Mouse (Mus musculus) embryonic facial prominence, embryonic 14.5 days (tissue): ENCODE results near the gene Lmtk2. TPM values are rescaled to one million over a fixed set of nuclear protein-coding genes. Genes with fewer than 3 reads are reported as not detected.

Experiments
- ATAC-seq: fragments of 200-750 bp; cut with Nextera tagmentation; 2 replicates; pipeline ENCODE4 v1.8.0; 2017; ENCODE audit warnings: low read depth, moderate number of reproducible peaks, moderate TSS enrichment
- DNase-seq: peaks from one replicate; pipeline ENCODE4 v3.0.0-alpha.2; 2015; ENCODE audit warnings: low spot score
- H3K27ac ChIP-seq: fragments of 300-500 bp; sonication (generic); replicated peaks from 2 replicates; pipeline ENCODE4 v1.5.1; 2014; ENCODE audit warnings: low read depth, mild to moderate bottlenecking, low read length, moderate library complexity
- H3K27me3 ChIP-seq: fragments of 300-500 bp; sonication (generic); replicated peaks from 2 replicates; pipeline ENCODE4 v1.6.1; 2014; ENCODE audit warnings: low read length; ENCODE audit not compliant: control insufficient read depth, insufficient read depth
- H3K36me3 ChIP-seq: fragments of 300-500 bp; sonication (generic); 2 replicates; pipeline ENCODE4 v1.6.1; 2014; ENCODE audit warnings: low read length, mixed read lengths; ENCODE audit not compliant: control insufficient read depth, insufficient read depth
- H3K4me1 ChIP-seq: fragments of 300-500 bp; sonication (generic); 2 replicates; pipeline ENCODE4 v1.6.1; 2014; ENCODE audit warnings: antibody characterized with exemption, low read length; ENCODE audit not compliant: control insufficient read depth, insufficient read depth
- H3K4me2 ChIP-seq: fragments of 300-500 bp; sonication (generic); 2 replicates; pipeline ENCODE4 v1.6.1; 2014; ENCODE audit warnings: low read depth, mild to moderate bottlenecking, low read length, moderate library complexity, mixed read lengths
- H3K4me3 ChIP-seq: fragments of 300-500 bp; sonication (generic); 2 replicates; pipeline ENCODE4 v1.5.1; 2014; ENCODE audit warnings: low read depth, mild to moderate bottlenecking, low read length
- H3K9ac ChIP-seq: fragments of 300-500 bp; sonication (generic); 2 replicates; pipeline ENCODE4 v1.6.1; 2014; ENCODE audit warnings: low read depth, mild to moderate bottlenecking, low read length, moderate library complexity, mixed read lengths
- H3K9me3 ChIP-seq: fragments of 300-500 bp; sonication (generic); 2 replicates; pipeline ENCODE4 v1.6.1; 2016; ENCODE audit warnings: low read length; ENCODE audit not compliant: control insufficient read depth
- WGBS: fragments of 180-500 bp; shearing (Covaris S2); extraction: QIAGEN DNeasy Blood & Tissue Kit; methylation state at CpG from one replicate; pipeline ENCODE4 v1.1.7; 2014; 5-methylcytosine and 5-hydroxymethylcytosine counted together
- polyA plus RNA-seq: library from polyadenylated mRNA; unstranded; fragments of >200 nt; fragmentation: Nextera tagmentation; extraction: Ambion mirVana; gene quantifications from 2 replicates; pipeline ENCODE4 v1.2.1, GENCODE M21; 2014

The Lmtk2 gene
- polyA plus RNA-seq, 1 experiment from 2014 or later = 4.2 TPM

- no peaks in the 10 kb centered on the region for H3K36me3 ChIP-seq
- H3K4me3 ChIP-seq = no peak overlapping the region
- H3K4me2 ChIP-seq = no peak overlapping the region
- H3K4me1 ChIP-seq = no peaks in the 10 kb centered on the region
- no peaks in the 10 kb centered on the region for H3K27me3 ChIP-seq
- DNase-seq (no peak), ATAC-seq (no peak)
- H3K27ac ChIP-seq = no peak overlapping the region
- H3K9me3 ChIP-seq = no peaks in the 10 kb centered on the region
- H3K9ac ChIP-seq = no peak overlapping the region
- 83% methylated on average over 5 of the region's 5 CpGs for WGBS
Observed at GRCm38 (mm10) chr5:144232531-144232930, 132.3 kb downstream of the Lmtk2 start.

DNA sequence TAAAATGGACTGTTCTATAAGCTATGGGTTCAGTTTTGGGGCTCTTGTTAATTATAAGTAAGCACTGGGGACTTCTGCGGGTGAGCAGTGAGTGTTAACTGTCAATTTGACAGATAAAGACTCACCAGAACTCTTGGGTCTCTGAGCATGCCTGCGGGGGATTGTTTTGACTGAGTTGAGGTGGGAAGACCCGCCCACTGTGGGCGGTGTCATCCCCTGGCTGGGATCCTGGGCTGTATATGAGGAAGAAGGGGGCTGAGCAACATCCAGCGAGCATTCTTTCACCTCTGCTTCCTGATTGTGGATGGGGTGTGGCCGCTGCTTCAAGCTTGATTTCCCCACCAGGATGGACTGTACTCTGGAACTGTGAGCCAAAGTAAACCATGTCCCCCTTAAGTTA is 134.0 kb downstream of the Lmtk2 start:
- Histone ChIP-seq H3K27me3 (no peaks in the 10 kb centered on the region), H3K9ac (no peak overlapping the region), H3K36me3 (no peaks in the 10 kb centered on the region), H3K9me3 (no peaks in the 10 kb centered on the region), H3K4me3 (no peak overlapping the region), H3K4me1 (no peaks in the 10 kb centered on the region), H3K27ac (no peak overlapping the region), H3K4me2 (no peak overlapping the region)
- DNase-seq (no peak), ATAC-seq (no peak)
- 66% methylated on average over 6 of the region's 6 CpGs for WGBS

DNA sequence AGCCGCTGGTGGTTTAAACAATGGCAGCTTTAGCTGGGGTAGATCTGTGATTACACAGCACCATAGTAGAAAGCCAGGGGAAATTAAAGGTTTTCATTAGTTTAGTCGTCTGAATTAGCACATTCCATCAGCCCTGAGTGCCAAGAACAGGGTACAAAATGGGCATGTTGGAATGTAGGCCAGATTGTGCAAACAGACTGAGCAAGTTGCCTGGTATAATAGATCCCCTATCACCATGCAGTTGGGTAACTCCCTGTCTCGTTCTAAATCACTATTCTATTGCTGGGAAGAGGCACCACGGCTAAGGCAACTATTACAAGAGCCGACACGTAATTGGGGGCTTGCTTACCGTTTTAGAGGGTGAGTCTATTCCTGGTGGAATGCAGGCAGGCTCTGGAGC is 134.5 kb downstream of the Lmtk2 start:
- ATAC-seq = no peak
- H3K9ac ChIP-seq = no peak overlapping the region
- no peak overlapping the region for H3K27ac ChIP-seq
- H3K27me3 ChIP-seq = no peaks in the 10 kb centered on the region
- H3K4me3 ChIP-seq = no peak overlapping the region
- H3K4me2 ChIP-seq = no peak overlapping the region
- H3K36me3 ChIP-seq = no peaks in the 10 kb centered on the region
- H3K4me1 ChIP-seq = no peaks in the 10 kb centered on the region
- WGBS = 86% methylated on average over 7 of the region's 7 CpGs
- no peaks in the 10 kb centered on the region for H3K9me3 ChIP-seq
- DNase-seq = no peak

Other genes starting within 250 kb of the Lmtk2 start
- gene Ankrd61, start 202.8 kb upstream of the Lmtk2 start, polyA plus RNA-seq = 0.18 TPM in 1 of 2 replicates, not detected in the other
- gene Aimp2, start 190.6 kb upstream of the Lmtk2 start, polyA plus RNA-seq = 100 and 102 TPM in 2 replicates
- gene Pms2, start 190.5 kb upstream of the Lmtk2 start, polyA plus RNA-seq = 20.9 and 23.3 TPM in 2 replicates
- 0.49 and 0.63 TPM in 2 replicates for gene Gm42421, start 172.3 kb upstream of the Lmtk2 start, polyA plus RNA-seq
- gene Rsph10b, start 167.4 kb upstream of the Lmtk2 start, polyA plus RNA-seq = 3.3 and 4.7 TPM in 2 replicates
- 69.6 and 76.1 TPM in 2 replicates for gene Ccz1, start 85.6 kb upstream of the Lmtk2 start, polyA plus RNA-seq
- 0.34 and 1.1 TPM in 2 replicates for gene Ocm, start 73.8 kb upstream of the Lmtk2 start, polyA plus RNA-seq
- 0.60 and 1.0 TPM in 2 replicates for gene Bhlha15, start 89.8 kb downstream of the Lmtk2 start, polyA plus RNA-seq
- 19.3 and 20.6 TPM in 2 replicates for gene Tecpr1, start 123.2 kb downstream of the Lmtk2 start, polyA plus RNA-seq
- gene Bri3, start 144.0 kb downstream of the Lmtk2 start, polyA plus RNA-seq = 96.3 and 99.8 TPM in 2 replicates